Mouse (Mus musculus) urinary bladder, adult 18-20 months (tissue): Measurements from ENCODE around the gene Tmem91.

ENCODE experiments used
- DNase-seq, 2 experiments: peaks; one replicate each; pipeline ENCODE4 v3.0.0; 2022; ENCODE audit warnings: low spot score in 2 of 2, mixed read lengths in 2 of 2

The Tmem91 gene

GRCm38 (mm10) chr7:25626509-25627430, 48.2 kb downstream of the Tmem91 start, which contains the start of gene B3gnt8:
B3gnt8 (plus strand) TSS chr7:25626654.
- peak; percentile 36 to 66 for DNase-seq

GRCm38 (mm10) chr7:25625594-25626250, 49.2 kb downstream of the Tmem91 start:
- no peak for DNase-seq

- DNase-seq: no peak
Observed at GRCm38 (mm10) chr7:25624851-25625250, 50.1 kb downstream of the Tmem91 start.

- DNase-seq: no peak
Observed at GRCm38 (mm10) chr7:25623857-25624370, 51.1 kb downstream of the Tmem91 start.

GRCm38 (mm10) chr7:25620751-25621150, 54.2 kb downstream of the Tmem91 start:
- no peak for DNase-seq

- DNase-seq: no peak
Observed at GRCm38 (mm10) chr7:25620101-25620500, 54.9 kb downstream of the Tmem91 start.

- no peak for DNase-seq
Observed at GRCm38 (mm10) chr7:25619722-25619991, 55.3 kb downstream of the Tmem91 start.
